Mouse (Mus musculus) testis, adult 2 months (tissue): ENCODE data around the gene Rasgef1b.

Experiments used
- CTCF ChIP-seq: fragments of 200-500 bp; IDR thresholded peaks from 2 replicates; pipeline ENCODE4 v1.5.1; 2012; ENCODE audit warnings: low read depth, mild to moderate bottlenecking, inconsistent platforms, low read length, moderate library complexity; ENCODE audit not compliant: control insufficient read depth, insufficient read depth, insufficient replicate concordance
- POLR2A ChIP-seq: fragments of 200-500 bp; IDR thresholded peaks from 2 replicates; pipeline ENCODE4 v1.6.1; 2012; ENCODE audit warnings: low read depth, mild to moderate bottlenecking, inconsistent platforms, low read length, moderate library complexity; ENCODE audit not compliant: control insufficient read depth

DNA sequence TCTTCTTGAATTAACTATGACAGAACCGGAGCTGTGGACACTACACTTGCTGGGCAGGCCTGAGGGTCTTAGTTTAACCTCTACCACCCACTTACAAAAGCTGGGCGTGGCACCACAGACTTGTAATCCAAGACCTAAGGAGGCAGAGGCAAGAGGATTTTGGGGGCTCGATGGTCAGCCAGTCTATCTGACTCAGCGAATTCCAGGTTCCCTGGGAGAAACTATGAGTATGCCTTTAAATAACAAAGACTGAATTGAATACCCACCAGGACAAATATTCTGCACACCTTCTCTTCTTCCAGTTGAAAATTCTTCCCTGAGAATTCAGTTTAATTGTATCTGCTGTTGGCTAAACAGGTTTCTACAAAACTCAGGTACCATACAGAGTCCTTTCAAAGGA is 440.6 kb downstream of the Rasgef1b start:
- TF ChIP-seq POLR2A (no peak), CTCF (no peak)
